ENCODE assay signal across 8 mouse cellular contexts in the genomic region with DNA sequence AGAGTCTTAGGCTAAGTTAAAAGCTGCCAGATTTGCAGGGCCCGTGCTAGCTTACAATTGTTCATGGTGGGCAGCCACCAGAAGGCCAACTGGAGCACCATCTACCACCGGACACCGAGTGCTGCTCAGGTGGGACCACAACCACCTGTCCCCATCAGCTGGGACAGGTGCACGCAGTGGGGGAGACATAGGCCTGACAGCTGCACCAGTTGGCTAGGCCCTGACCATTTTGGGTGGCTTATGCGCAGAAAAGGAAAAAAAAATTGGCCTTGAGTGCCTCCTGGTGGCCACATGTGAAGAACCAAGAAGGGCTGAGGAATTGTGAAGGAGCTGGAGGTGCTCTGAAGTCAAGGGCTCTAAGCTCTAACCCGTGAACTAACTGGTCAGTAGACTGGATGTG. TPM values are rescaled to one million over a fixed set of nuclear protein-coding genes. Genes with fewer than 3 reads are reported as not detected.
DNase-seq lines count a peak whose midpoint lies in the region; ATAC-seq and TF ChIP-seq lines count a peak whose summit lies in the region.

No protein-coding gene starts in this region.

- peak overlapping the region; percentile 91 for H3K27ac ChIP-seq in hindbrain, postnatal 0 days
- H3K27ac ChIP-seq in liver, adult 2 months (replicated peaks; ENCODE audit: insufficient read depth, low read depth, low read length), result no peak overlapping the region
- H3K27ac ChIP-seq in thymus, adult 2 months (ENCODE audit: control insufficient read depth, insufficient read depth, low read length), result peak overlapping the region; percentile 29; the same call in 1 of the 2 replicates

- H3K79me2 ChIP-seq in liver, adult 2 months (ENCODE audit: control insufficient read depth, insufficient read depth, low read length), result no peaks in the 10 kb centered on the region

- ATAC-seq in G1E (ENCODE audit: extremely low read depth, insufficient number of reproducible peaks, low FRiP score, poor library complexity, severe bottlenecking), result peak; percentile 51
- ATAC-seq in hindbrain, postnatal 0 days, result no peak
- peak; percentile 84 for ATAC-seq in monocyte, adult 5-6 weeks (replicated peaks; ENCODE audit: insufficient number of reproducible peaks, low FRiP score, low TSS enrichment, poor library complexity, severe bottlenecking)

- TF ChIP-seq POLR2A in liver, adult 2 months (IDR thresholded peaks at IDR 0.05; ENCODE audit: extremely low read depth, insufficient read depth, low read length), result no peak
- no peak for TF ChIP-seq POLR2A in thymus, adult 2 months (IDR thresholded peaks at IDR 0.05; ENCODE audit: control insufficient read depth, extremely low read depth, insufficient read depth, low read length, poor library complexity)

- peak; percentile 34; the same call in 1 of the 2 replicates for TF ChIP-seq CTCF in G1E (IDR thresholded peaks at IDR 0.05; ENCODE audit: low read depth, low read length)
- TF ChIP-seq CTCF in hindbrain, postnatal 0 days (IDR thresholded peaks at IDR 0.05; ENCODE audit: low read depth), result peak; percentile 88
- peak; percentile 68 for TF ChIP-seq CTCF in liver, adult 2 months (IDR thresholded peaks at IDR 0.05; ENCODE audit: low read depth, low read length)
- peak; percentile 68; the same call in 1 of the 2 replicates for TF ChIP-seq CTCF in thymus, adult 2 months (IDR thresholded peaks at IDR 0.05; ENCODE audit: borderline replicate concordance, control insufficient read depth, extremely low read depth, insufficient read depth, low read length, poor library complexity)

- no peak overlapping the region for H3K4me3 ChIP-seq in G1E (ENCODE audit: low read depth, low read length)
- H3K4me3 ChIP-seq in hindbrain, postnatal 0 days (ENCODE audit: low read length), result no peak overlapping the region
- no peak overlapping the region for H3K4me3 ChIP-seq in liver, adult 2 months (ENCODE audit: insufficient read depth, low read depth, low read length)
- H3K4me3 ChIP-seq in thymus, adult 2 months (ENCODE audit: control insufficient read depth, insufficient read depth, low read length), result no peak overlapping the region

- H3K4me1 ChIP-seq in G1E (ENCODE audit: insufficient read depth, low read depth, low read length), result peaks cover 46% of the 10 kb centered on the region
- H3K4me1 ChIP-seq in hindbrain, postnatal 0 days (ENCODE audit: insufficient read depth, low read length), result peaks cover 33% of the 10 kb centered on the region
- peaks cover 3% of the 10 kb centered on the region; the same call in 1 of the 2 replicates for H3K4me1 ChIP-seq in liver, adult 2 months (ENCODE audit: control insufficient read depth, insufficient read depth, low read length)
- peaks cover 49% of the 10 kb centered on the region for H3K4me1 ChIP-seq in thymus, adult 2 months (replicated peaks; ENCODE audit: control insufficient read depth, insufficient read depth, low read length)

- H3K36me3 ChIP-seq in G1E (replicated peaks), result no peaks in the 10 kb centered on the region
- no peaks in the 10 kb centered on the region for H3K36me3 ChIP-seq in hindbrain, postnatal 0 days (ENCODE audit: insufficient read depth, low read length)
- no peaks in the 10 kb centered on the region for H3K36me3 ChIP-seq in liver, adult 2 months (ENCODE audit: control insufficient read depth, insufficient read depth, low read length)
- H3K36me3 ChIP-seq in thymus, adult 2 months (ENCODE audit: control insufficient read depth, insufficient read depth, low read length), result no peaks in the 10 kb centered on the region

- no peak overlapping the region for H3K4me2 ChIP-seq in hindbrain, postnatal 0 days (ENCODE audit: low read depth, low read length)

- WGBS in hindbrain, postnatal 0 days, result 13% methylated on average over 6 of the region's 6 CpGs
- 46% methylated on average over 6 of the region's 6 CpGs for WGBS in liver, adult 2 months
- WGBS in thymus, adult 2 months, result 26% methylated on average over 6 of the region's 6 CpGs

- DNase-seq in A20 (ENCODE audit: low read depth, low spot score), result peak; percentile 81
- DNase-seq in G1E (ENCODE audit: low spot score), result peak; percentile 66
- DNase-seq in cerebellum, adult 9-11 months, result peak; percentile 93
- peak; percentile 74 to 82 for DNase-seq in frontal cortex, postnatal 36 days (ENCODE audit: low spot score in 2 of 2)
- peak; percentile 92 for DNase-seq in hindbrain, postnatal 0 days (ENCODE audit: low spot score)
- peak; percentile 57 for DNase-seq in liver, adult 2 months (ENCODE audit: extremely low read depth, low read depth, low spot score)
- DNase-seq in thymus, adult 2 months, result peak; percentile 72

- H3K27me3 ChIP-seq in G1E (ENCODE audit: insufficient read depth, low read length), result peaks cover 78% of the 10 kb centered on the region
- no peaks in the 10 kb centered on the region for H3K27me3 ChIP-seq in hindbrain, postnatal 0 days (ENCODE audit: insufficient read depth, low read length)
- no peaks in the 10 kb centered on the region for H3K27me3 ChIP-seq in liver, adult 2 months (ENCODE audit: control insufficient read depth, insufficient read depth, low read length)
- H3K27me3 ChIP-seq in thymus, adult 2 months (ENCODE audit: control insufficient read depth, insufficient read depth, low read length), result no peaks in the 10 kb centered on the region; the same call in 1 of the 2 replicates

- no peaks in the 10 kb centered on the region for H3K9me3 ChIP-seq in G1E (replicated peaks)
- H3K9me3 ChIP-seq in hindbrain, postnatal 0 days (ENCODE audit: low read length), result no peaks in the 10 kb centered on the region

- H3K9ac ChIP-seq in hindbrain, postnatal 0 days (replicated peaks; ENCODE audit: low read length), result no peak overlapping the region
- H3K9ac ChIP-seq in liver, adult 2 months (ENCODE audit: low read depth, low read length), result no peak overlapping the region

RNA-seq across cellular contexts. Expression of a gene that starts 16.8 kb away (rescaled TPM):
- 32.4 and 37.4 TPM in 2 replicates for total RNA-seq in G1E (2014; fragmentation: Nextera tagmentation)
- 48.5 and 52.8 TPM in 2 replicates for total RNA-seq in G1E (2017)
- 18.2 and 20.3 TPM in 2 replicates for polyA plus RNA-seq in G1E (2012)
- total RNA-seq in hindbrain, postnatal 0 days (2014; rRNA removed), result 21.1 and 22.7 TPM in 2 replicates
- polyA plus RNA-seq in hindbrain, postnatal 0 days (2015; fragmentation: Nextera tagmentation; extraction: Ambion mirVana), result 60.1 and 64.3 TPM in 2 replicates
- 9.5 and 10.1 TPM in 2 replicates for total RNA-seq in liver, adult 2 months (2014; rRNA removed)
- 6.7 and 7.7 TPM in 2 replicates for polyA plus RNA-seq in liver, adult 2 months (2012; rRNA removed)
- 37.2 to 42.3 TPM (median 41.6 TPM) in 3 replicates for total RNA-seq in monocyte, adult 5-6 weeks (2017)
- polyA plus RNA-seq in thymus, adult 2 months (2012; rRNA removed), result 12.8 and 16.6 TPM in 2 replicates

RNA-seq across cellular contexts. Expression of a gene that starts 16.8 kb away (rescaled TPM):
- total RNA-seq in G1E (2014; fragmentation: Nextera tagmentation), result 109 and 121 TPM in 2 replicates
- total RNA-seq in G1E (2017), result 68.7 and 71.4 TPM in 2 replicates
- polyA plus RNA-seq in G1E (2012), result 315 and 317 TPM in 2 replicates
- total RNA-seq in hindbrain, postnatal 0 days (2014; rRNA removed), result 23.6 and 28.1 TPM in 2 replicates
- 60.3 and 63.9 TPM in 2 replicates for polyA plus RNA-seq in hindbrain, postnatal 0 days (2015; fragmentation: Nextera tagmentation; extraction: Ambion mirVana)
- 21.3 and 24.3 TPM in 2 replicates for total RNA-seq in liver, adult 2 months (2014; rRNA removed)
- polyA plus RNA-seq in liver, adult 2 months (2012; rRNA removed), result 58.2 and 78.4 TPM in 2 replicates
- 27.2 to 45.4 TPM (median 29.7 TPM) in 3 replicates for total RNA-seq in monocyte, adult 5-6 weeks (2017)
- polyA plus RNA-seq in thymus, adult 2 months (2012; rRNA removed), result 32.3 and 38.8 TPM in 2 replicates

RNA-seq across cellular contexts. Expression of a gene that starts 18.3 kb away (rescaled TPM):
- total RNA-seq in G1E (2014; fragmentation: Nextera tagmentation) (11.1 and 13.3 TPM in 2 replicates), G1E (2017) (9.3 and 10.0 TPM in 2 replicates)
- polyA plus RNA-seq in G1E (2012), result 32.5 and 39.8 TPM in 2 replicates
- 29.7 and 32.7 TPM in 2 replicates for total RNA-seq in hindbrain, postnatal 0 days (2014; rRNA removed)
- 9.2 TPM in 2 replicates for polyA plus RNA-seq in hindbrain, postnatal 0 days (2015; fragmentation: Nextera tagmentation; extraction: Ambion mirVana)
- 2.3 and 5.3 TPM in 2 replicates for total RNA-seq in liver, adult 2 months (2014; rRNA removed)
- 17.9 and 33.1 TPM in 2 replicates for polyA plus RNA-seq in liver, adult 2 months (2012; rRNA removed)
- total RNA-seq in monocyte, adult 5-6 weeks (2017), result 2.2 to 2.7 TPM (median 2.5 TPM) in 3 replicates
- 40.4 and 47.2 TPM in 2 replicates for polyA plus RNA-seq in thymus, adult 2 months (2012; rRNA removed)

RNA-seq across cellular contexts. Expression of a gene that starts 24.1 kb away (rescaled TPM):
- 0.83 TPM in 1 of 2 replicates, not detected in the other for total RNA-seq in G1E (2014; fragmentation: Nextera tagmentation)
- total RNA-seq in G1E (2017), result 0.11 TPM in 1 of 2 replicates, not detected in the other
- polyA plus RNA-seq in G1E (2012), result not detected in 2 replicates
- 3,255 and 3,584 TPM in 2 replicates for total RNA-seq in hindbrain, postnatal 0 days (2014; rRNA removed)
- polyA plus RNA-seq in hindbrain, postnatal 0 days (2015; fragmentation: Nextera tagmentation; extraction: Ambion mirVana), result 2,405 and 2,624 TPM in 2 replicates
- total RNA-seq in liver, adult 2 months (2014; rRNA removed), result 9.7 and 9.9 TPM in 2 replicates
- polyA plus RNA-seq in liver, adult 2 months (2012; rRNA removed), result 15.3 and 17.8 TPM in 2 replicates
- total RNA-seq in monocyte, adult 5-6 weeks (2017), result 21.5 to 39.0 TPM (median 37.5 TPM) in 3 replicates
- 107 and 119 TPM in 2 replicates for polyA plus RNA-seq in thymus, adult 2 months (2012; rRNA removed)

Comparison
In these comparisons a context has a peak if more than half of its experiments do, and no peak if none do; other contexts are left out.
1. CTCF ChIP-seq: peak in every context shown above with its lines; median percentile 88 in hindbrain, postnatal 0 days; 68 in liver, adult 2 months; 68 in thymus, adult 2 months; 34 in G1E.